Mouse (Mus musculus): ENCODE data around the gene Pdss2.

Pdss2 gene

DNA sequence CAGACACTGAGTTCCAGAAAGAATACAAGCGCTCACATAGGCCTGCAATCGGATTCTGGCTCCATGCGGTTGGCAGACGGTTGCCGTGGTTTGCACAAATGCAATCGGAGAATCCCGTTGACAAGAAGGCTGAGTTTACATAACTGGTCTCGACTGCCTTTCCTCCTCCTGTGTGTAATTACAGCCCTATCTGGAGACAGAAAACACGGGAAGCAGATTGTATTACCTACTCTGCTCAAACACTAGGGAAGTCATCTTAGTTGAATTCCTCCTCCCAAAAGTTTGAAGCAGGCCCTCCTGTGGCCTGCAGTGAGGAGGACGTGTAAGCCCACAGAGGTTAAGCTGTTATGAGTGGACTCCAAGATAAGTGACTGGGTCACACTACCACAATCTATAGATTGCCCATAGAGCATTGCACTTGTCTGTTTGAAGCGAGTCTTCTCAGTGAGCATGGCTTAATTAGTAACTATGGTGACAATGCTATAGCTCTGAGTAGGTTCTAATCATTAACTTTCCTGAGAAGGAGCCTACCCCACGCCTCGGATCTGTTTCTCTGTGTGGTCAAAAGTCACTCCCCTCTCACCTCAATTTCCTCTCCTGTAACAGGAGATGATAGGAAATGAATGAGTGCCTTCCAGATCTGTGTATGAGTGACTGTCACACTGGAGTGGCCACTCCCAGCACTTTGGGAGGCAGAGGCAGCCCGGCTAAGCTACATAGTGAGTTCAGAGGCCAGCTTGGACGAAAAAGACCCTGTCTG is 219.9 kb downstream of the Pdss2 start:
- no peak for DNase-seq

DNA sequence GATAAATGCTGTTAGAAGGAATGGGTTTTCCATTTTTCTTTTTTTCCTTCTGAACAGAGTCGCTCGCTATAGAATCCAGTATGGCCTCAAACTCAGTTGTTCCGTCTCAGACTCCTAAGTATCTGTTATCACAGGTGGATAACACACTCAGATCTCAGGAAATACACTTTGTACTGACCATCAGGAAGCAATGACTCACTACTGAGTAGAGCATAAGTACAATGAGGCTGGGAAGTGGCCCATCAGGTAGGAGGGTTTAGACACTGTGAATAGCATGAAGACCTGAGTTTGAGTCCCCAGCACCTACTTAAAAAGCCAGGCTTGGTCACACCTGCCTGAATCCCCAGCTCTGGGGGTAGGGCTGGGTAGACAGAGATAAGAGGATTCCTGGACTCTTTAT is 227.4 kb downstream of the Pdss2 start:
- DNase-seq, result no peak

- DNase-seq, result peak; percentile 84
Measured at GRCm38 (mm10) chr10:43451848-43452662, 230.8 kb downstream of the Pdss2 start.

DNA sequence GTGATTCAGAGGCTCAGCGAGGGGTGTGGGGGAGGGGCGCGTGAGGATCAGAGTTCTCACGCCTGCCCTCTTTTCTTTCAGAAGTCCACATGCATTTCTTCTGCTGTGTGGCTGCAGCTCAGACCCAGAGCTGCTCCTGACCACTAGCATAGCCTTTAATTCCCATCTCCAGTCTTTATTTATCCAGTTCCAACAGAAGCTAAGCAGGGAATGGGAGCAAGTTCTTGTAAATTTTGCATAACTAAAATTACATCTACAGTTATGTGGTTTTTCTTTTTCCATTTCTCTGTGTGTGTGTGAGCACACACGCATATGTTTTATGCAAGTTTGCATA is 231.3 kb downstream of the Pdss2 start:
- DNase-seq, result no peak

GRCm38 (mm10) chr10:43454219-43454618 is 232.9 kb downstream of the Pdss2 start:
- no peak for DNase-seq

GRCm38 (mm10) chr10:43454671-43455070 is 233.4 kb downstream of the Pdss2 start:
- no peak for DNase-seq

- no peak for DNase-seq
Measured at GRCm38 (mm10) chr10:43462821-43463220, 241.5 kb downstream of the Pdss2 start.

DNA sequence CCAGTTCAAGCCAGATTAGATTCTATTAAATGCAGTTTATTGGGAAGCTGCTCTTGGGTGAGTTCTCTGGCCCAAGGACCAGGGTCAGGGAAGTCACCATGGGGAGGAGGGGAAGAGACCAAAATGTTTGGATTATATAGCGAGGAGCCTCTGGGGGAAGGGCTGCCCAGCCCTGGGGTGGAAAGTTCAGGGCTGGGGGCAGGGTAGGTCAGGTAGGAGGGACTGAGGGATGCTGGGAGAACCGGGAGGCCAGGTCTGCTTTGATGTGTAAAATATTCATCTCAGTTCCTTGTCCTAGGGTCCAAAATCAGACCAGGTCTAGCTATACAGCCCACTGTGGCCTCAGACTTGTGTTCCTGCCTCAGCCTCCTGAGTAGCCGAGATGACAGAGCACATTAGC is 241.9 kb downstream of the Pdss2 start:
- DNase-seq, result no peak

DNA sequence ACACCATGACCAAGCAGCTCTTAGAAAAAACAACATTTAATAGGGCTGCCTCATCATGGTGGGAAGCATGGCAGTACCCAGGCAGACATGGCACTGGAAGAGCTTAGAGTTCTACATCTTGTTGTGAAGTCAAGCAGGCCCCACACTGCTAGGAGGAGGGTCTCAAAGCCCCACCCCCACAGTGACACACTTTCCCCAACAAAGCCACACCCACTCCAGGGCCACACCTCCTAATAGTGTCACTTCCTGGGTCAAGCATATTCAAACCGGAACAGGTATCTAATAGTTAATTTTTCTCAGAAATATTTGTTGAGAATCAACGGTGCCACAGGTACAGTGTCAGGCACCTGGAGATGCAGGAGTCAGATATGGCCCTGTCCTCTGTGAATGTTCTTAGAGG is 244.9 kb downstream of the Pdss2 start:
- DNase-seq, result no peak

- no peak for DNase-seq
Measured at GRCm38 (mm10) chr10:43467659-43468058, 246.4 kb downstream of the Pdss2 start.

GRCm38 (mm10) chr10:43468293-43468692 is 247.0 kb downstream of the Pdss2 start:
- no peak for DNase-seq

GRCm38 (mm10) chr10:43475376-43475775 is 254.1 kb downstream of the Pdss2 start:
- DNase-seq, result no peak

DNA sequence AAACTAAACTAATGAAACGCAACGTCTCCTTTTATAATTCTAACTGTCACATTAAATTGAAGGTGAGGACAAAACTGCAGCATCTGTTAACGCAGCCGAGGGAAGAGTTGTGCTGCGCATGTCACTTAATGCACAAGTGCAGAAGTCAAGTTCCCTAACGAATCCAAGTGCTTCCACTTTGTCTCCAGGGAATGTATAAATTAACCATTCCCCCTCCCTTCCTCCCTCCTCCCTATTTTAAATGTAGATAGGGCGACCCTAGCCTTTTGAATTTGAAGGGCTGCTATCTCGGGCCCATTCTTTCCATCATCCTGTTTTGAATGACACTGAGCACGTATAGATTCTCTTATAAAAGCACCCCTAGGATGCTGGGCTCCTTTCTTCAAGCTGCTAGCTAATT is 256.2 kb downstream of the Pdss2 start:
- DNase-seq, result no peak

GRCm38 (mm10) chr10:43477865-43478681 is 256.8 kb downstream of the Pdss2 start:
- peak; percentile 25 for DNase-seq

GRCm38 (mm10) chr10:43478751-43479435 is 257.6 kb downstream of the Pdss2 start, which contains the start of gene Bend3:
TSS of gene Bend3 (plus strand) at chr10:43478831.
- DNase-seq, result peak; percentile 52

DNA sequence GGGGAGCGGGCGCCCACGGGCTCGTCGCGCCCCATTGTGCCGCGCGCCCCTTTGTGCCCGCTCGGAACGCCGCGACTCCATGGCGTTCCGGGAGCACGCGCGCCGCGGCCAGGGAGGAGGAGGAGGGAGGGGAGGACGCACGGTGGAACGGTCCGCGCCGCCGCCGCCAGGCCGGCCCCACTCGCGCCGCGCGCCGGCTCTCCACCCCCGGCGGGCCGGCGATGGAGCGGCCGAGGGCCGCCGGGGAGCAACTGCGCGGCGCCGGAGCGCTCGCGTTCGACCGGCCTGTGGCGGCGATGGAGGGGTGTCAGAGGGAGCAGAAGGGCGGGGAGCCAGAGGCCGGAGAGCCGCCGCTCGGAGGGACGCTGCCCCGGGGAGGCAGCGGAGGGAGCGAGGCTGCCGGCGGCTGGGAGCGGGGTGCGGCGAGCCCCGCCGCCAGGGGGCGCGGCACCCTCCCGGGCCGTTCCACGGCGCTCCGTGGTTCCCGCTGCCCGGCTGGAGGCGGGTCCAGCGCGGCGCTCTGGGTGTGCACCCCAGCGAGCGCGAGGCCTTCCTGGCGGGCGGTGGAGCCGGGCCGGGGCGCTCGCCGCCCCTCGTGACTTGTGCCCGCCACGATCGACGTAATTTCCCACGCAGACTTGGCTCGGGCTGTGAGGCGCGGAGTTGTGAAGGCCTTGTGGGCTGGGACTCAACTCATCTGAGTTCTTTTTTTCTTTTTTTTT is 258.3 kb downstream of the Pdss2 start:
- peak; percentile 64 for DNase-seq

- no peak for DNase-seq
Measured at GRCm38 (mm10) chr10:43480227-43480849, 259.1 kb downstream of the Pdss2 start.

- no peak for DNase-seq
Measured at GRCm38 (mm10) chr10:43481179-43481578, 259.9 kb downstream of the Pdss2 start.

- DNase-seq, result no peak
Measured at GRCm38 (mm10) chr10:43482021-43482420, 260.7 kb downstream of the Pdss2 start.

DNA sequence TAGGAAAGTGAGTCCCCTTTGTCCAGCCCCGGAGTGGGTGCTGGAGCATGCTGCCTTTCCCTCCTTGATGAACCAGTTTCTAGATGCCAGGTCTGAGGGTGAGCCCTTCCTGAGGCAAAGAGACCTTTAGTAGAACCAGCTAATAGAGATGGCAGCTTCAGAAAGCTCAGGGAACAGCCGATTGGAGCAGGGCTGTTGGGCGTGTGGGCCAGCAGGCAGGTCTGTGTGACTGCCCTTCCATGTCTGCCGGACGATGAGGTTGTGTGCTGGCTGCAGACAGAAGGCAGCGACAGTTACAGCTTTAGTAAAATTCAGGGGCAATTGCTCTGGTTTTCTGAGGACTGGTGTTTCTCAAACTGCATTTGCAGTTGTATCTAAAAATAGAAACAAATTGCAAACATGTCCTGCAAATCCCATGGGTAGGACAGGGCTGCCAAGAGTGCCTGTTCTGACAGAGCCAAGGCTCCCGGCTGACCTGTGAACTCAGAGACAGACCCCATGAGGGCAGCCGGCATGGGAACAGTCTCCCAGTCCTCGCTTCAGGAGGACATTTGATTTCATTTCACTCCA is 262.2 kb downstream of the Pdss2 start:
- DNase-seq, result no peak

DNA sequence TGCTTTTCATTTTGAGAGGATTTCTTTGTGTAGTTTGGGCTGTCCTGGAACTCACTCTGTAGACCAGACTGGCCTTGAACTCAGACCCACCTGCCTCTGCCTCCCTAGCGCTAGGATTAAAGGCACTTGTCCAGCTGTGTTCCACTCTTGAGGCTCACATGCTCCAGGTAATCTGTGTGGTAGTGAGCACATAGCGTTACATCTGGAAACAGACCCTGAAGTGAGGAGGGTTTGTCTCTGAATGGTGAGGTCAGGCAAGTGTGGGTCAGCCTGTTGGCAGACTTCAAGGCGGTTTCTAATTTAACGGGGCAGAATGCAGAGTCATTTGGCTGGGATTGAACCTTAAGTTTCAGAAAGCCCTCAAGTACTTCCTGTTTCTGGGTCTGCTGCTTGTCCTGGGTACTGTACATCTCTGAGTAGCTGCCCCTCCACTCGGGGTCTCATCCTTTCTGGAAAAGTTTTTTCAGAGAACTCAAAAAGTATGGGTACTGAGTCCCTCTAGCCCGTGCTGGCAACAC is 264.5 kb downstream of the Pdss2 start:
- DNase-seq, result no peak
